Mouse (Mus musculus) CH12.LX (cell line): ENCODE measurements around the gene Cdk15. TPM values are rescaled to one million over a fixed set of nuclear protein-coding genes. Genes with fewer than 3 reads are reported as not detected.

Experiments used
- DNase-seq: peaks from one replicate; pipeline ENCODE4 v3.0.0-alpha.2; 2013; ENCODE audit errors: extremely low read depth
- H3K27ac ChIP-seq: 2 replicates; pipeline ENCODE4 v1.5.1; 2012; ENCODE audit warnings: low read depth, mild to moderate bottlenecking, control low read depth, moderate library complexity; ENCODE audit not compliant: insufficient read depth
- H3K27me3 ChIP-seq: replicated peaks from 2 replicates; pipeline ENCODE3; 2012; ENCODE audit warnings: inconsistent platforms
- H3K36me3 ChIP-seq, 2 experiments: replicated peaks in 1 of 2; 2 replicates each; pipeline versions ENCODE3 to v1.6.1; 2012; ENCODE audit warnings: inconsistent platforms in 1 of 2, low read length in 1 of 2, mild to moderate bottlenecking in 1 of 2, mixed read lengths in 1 of 2, moderate library complexity in 1 of 2; ENCODE audit not compliant: control insufficient read depth in 1 of 2, insufficient read depth in 1 of 2
- H3K4me1 ChIP-seq, 2 experiments: 2 replicates each; pipeline ENCODE4 v1.6.1; 2012; ENCODE audit warnings: inconsistent platforms in 1 of 2, moderate library complexity in 1 of 2; ENCODE audit not compliant: insufficient read depth in 2 of 2, control insufficient read depth in 1 of 2
- H3K4me2 ChIP-seq: 2 replicates; pipeline ENCODE4 v1.6.1; 2012; ENCODE audit warnings: low read depth, mild to moderate bottlenecking, control low read depth; ENCODE audit not compliant: poor library complexity, insufficient read depth, severe bottlenecking
- H3K4me3 ChIP-seq, 3 experiments: fragments of 150-350 bp in 1 of 3; sonication (generic) in 1 of 3; replicated peaks in 1 of 3; 2 replicates each; pipeline versions ENCODE3 to v1.5.1; 2011 to 2012; ENCODE audit warnings: low read depth in 2 of 3, low read length in 2 of 3, mild to moderate bottlenecking in 2 of 3, moderate library complexity in 2 of 3, control low read depth in 1 of 3, improper control_type of control experiment in 1 of 3, inconsistent platforms in 1 of 3, mixed read lengths in 1 of 3; ENCODE audit not compliant: poor library complexity in 1 of 3
- H3K79me2 ChIP-seq: replicated peaks from 2 replicates; pipeline ENCODE4 v1.6.1; 2012; ENCODE audit warnings: mild to moderate bottlenecking, moderate library complexity; ENCODE audit not compliant: control insufficient read depth, poor library complexity, insufficient read depth, severe bottlenecking; ENCODE audit errors: extremely low read depth
- H3K9ac ChIP-seq: 2 replicates; pipeline ENCODE4 v1.6.1; 2012; ENCODE audit warnings: low read depth, mild to moderate bottlenecking, control low read depth, moderate library complexity; ENCODE audit not compliant: insufficient read depth
- H3K9me3 ChIP-seq: replicated peaks from 2 replicates; pipeline ENCODE3; 2012; ENCODE audit warnings: low read length, inconsistent platforms, mixed read lengths
- BHLHE40 ChIP-seq: IDR thresholded peaks from 2 replicates; pipeline ENCODE4 v1.6.1; 2011; ENCODE audit warnings: mild to moderate bottlenecking, low read depth, low read length, improper control_type of control experiment
- CHD1 ChIP-seq: IDR thresholded peaks from 2 replicates; pipeline ENCODE4 v1.6.1; 2012; ENCODE audit warnings: low read depth, low read length, improper control_type of control experiment, inconsistent platforms
- CTCF ChIP-seq, 2 experiments: IDR thresholded peaks in 1 of 2; conservative IDR thresholded peaks in 1 of 2; 2 replicates each; pipeline ENCODE4 v1.5.1; 2011 to 2012; ENCODE audit warnings: low read depth in 2 of 2, low read length in 2 of 2, improper control_type of control experiment in 1 of 2, inconsistent platforms in 1 of 2, mild to moderate bottlenecking in 1 of 2, moderate library complexity in 1 of 2
- HCFC1 ChIP-seq: IDR thresholded peaks from 2 replicates; pipeline ENCODE4 v1.6.1; 2012; ENCODE audit warnings: low read depth, mild to moderate bottlenecking, inconsistent platforms, low read length, improper control_type of control experiment
- IRF4 ChIP-seq: IDR thresholded peaks from 2 replicates; pipeline ENCODE4 v1.6.1; 2014; ENCODE audit warnings: low read depth, mild to moderate bottlenecking, inconsistent platforms, low read length, improper control_type of control experiment
- JUND ChIP-seq: conservative IDR thresholded peaks from 2 replicates; pipeline ENCODE4 v1.6.1; 2011; ENCODE audit warnings: low read depth, low read length, improper control_type of control experiment
- MEF2A ChIP-seq: IDR thresholded peaks from 2 replicates; pipeline ENCODE4 v1.6.1; 2014; ENCODE audit warnings: low read depth, mild to moderate bottlenecking, inconsistent platforms, low read length, improper control_type of control experiment, borderline replicate concordance
- POLR2A ChIP-seq: IDR thresholded peaks from 2 replicates; pipeline ENCODE4 v1.6.1; 2011; ENCODE audit warnings: low read depth, mild to moderate bottlenecking, improper control_type of control experiment, low read length
- RAD21 ChIP-seq: IDR thresholded peaks from 2 replicates; pipeline ENCODE4 v1.6.1; 2011; ENCODE audit warnings: low read depth, mild to moderate bottlenecking, low read length, improper control_type of control experiment, moderate library complexity
- RCOR1 ChIP-seq: conservative IDR thresholded peaks from 2 replicates; pipeline ENCODE4 v1.6.1; 2012; ENCODE audit warnings: low read depth, mild to moderate bottlenecking, inconsistent platforms, low read length, improper control_type of control experiment
- SIN3A ChIP-seq: IDR thresholded peaks from 2 replicates; pipeline ENCODE4 v1.6.1; 2012; ENCODE audit warnings: low read length, improper control_type of control experiment, inconsistent platforms
- SMC3 ChIP-seq: IDR thresholded peaks from 2 replicates; pipeline ENCODE4 v1.6.1; 2011; ENCODE audit warnings: low read depth, low read length, improper control_type of control experiment
- USF2 ChIP-seq: conservative IDR thresholded peaks from 2 replicates; pipeline ENCODE4 v1.6.1; 2011; ENCODE audit warnings: low read depth, low read length, improper control_type of control experiment
- ZC3H11A ChIP-seq: IDR thresholded peaks from 2 replicates; pipeline ENCODE4 v1.6.1; 2012; ENCODE audit warnings: low read depth, mild to moderate bottlenecking, inconsistent platforms, low read length, improper control_type of control experiment
- ZNF384 ChIP-seq: IDR thresholded peaks from 2 replicates; pipeline ENCODE4 v1.6.1; 2012; ENCODE audit warnings: low read depth, low read length, improper control_type of control experiment, inconsistent platforms
- dilution Hi-C: fragments of 300-500 bp; cut with MboI; formaldehyde crosslinking; loops from 2 replicates; pipeline ENCODE4 v1.14.3; 2020; ENCODE audit warnings: low sequenced_read_pairs; ENCODE audit not compliant: extremely low pct_unique_long_range_greater_than_20kb, extremely low pct_ligation_motif_present
- in situ Hi-C: fragments of 300-500 bp; cut with MboI; formaldehyde crosslinking; loops from 3 replicates; pipeline ENCODE4 v1.14.3; 2019; ENCODE audit warnings: low sequenced_read_pairs, low pct_ligation_motif_present, low pct_unique_long_range_greater_than_20kb, mixed read lengths
- polyA plus RNA-seq: library from polyadenylated mRNA; unstranded; fragments of >175 nt; gene quantifications from 2 replicates; pipeline ENCODE4 v1.2.1, GENCODE M21; 2012; ENCODE audit warnings: low read depth; ENCODE audit not compliant: insufficient read length
- total RNA-seq, 2 experiments: library from RNA; depleted of rRNA; stranded (reverse); fragments of 300-350 nt in 1 of 2; fragments of >200 nt in 1 of 2; gene quantifications; 2 replicates each; pipeline ENCODE4 v1.2.3; 2012 to 2014

Cdk15 gene
- total and polyA plus RNA-seq, 3 experiments = 0.13 TPM; not detected in 2

- Histone ChIP-seq H3K9ac (no peak overlapping the region), H3K36me3 (no peaks in the 10 kb centered on the region), H3K4me1 (peaks cover 0 to 19% of the 10 kb centered on the region in 2 experiments; a peak in 2 of 4 replicates), H3K4me3 (no peak overlapping the region), H3K4me2 (peak overlapping the region; percentile 42; the same call in 1 of the 2 replicates), H3K27me3 (no peaks in the 10 kb centered on the region), H3K79me2 (no peaks in the 10 kb centered on the region), H3K27ac (no peak overlapping the region), H3K9me3 (no peaks in the 10 kb centered on the region)
- TF ChIP-seq ZNF384 (peak; percentile 97), ZC3H11A (peak; percentile 70), IRF4 (peak; percentile 55; the same call in 1 of the 2 replicates), RAD21 (peak; percentile 93), HCFC1 (no peak), SMC3 (peak; percentile 92), CTCF (conservative IDR thresholded peaks at IDR 0.05 in 1 of 2, IDR thresholded peaks at IDR 0.05 in 1 of 2; ENCODE audit: low read depth in 2 of 2, low read length in 2 of 2) (peak; percentile 51 to 91), SIN3A (no peak), CHD1 (no peak), JUND (no peak; the same call in 1 of the 2 replicates), MEF2A (0 out of 2 replicates have a peak, but pooled peaks have one; percentile 19)
- peak; percentile 60 for DNase-seq
- in situ Hi-C loops (loop anchor here (25.0 kb wide), 1 partner anchor 296 kb away; no protein-coding TSS in a partner anchor), dilution Hi-C loops (no loop called here)
Measured at GRCm38 (mm10) chr1:59316386-59317051, 59.8 kb downstream of the Cdk15 start.

- H3K36me3 ChIP-seq = no peaks in the 10 kb centered on the region
- no peak overlapping the region for H3K4me2 ChIP-seq
- dilution Hi-C loops = no loop called here
- no peak overlapping the region for H3K27ac ChIP-seq
- no peaks in the 10 kb centered on the region for H3K79me2 ChIP-seq
- H3K9me3 ChIP-seq = no peaks in the 10 kb centered on the region
- H3K4me3 ChIP-seq = no peak overlapping the region
- in situ Hi-C loops = loop anchor here (25.0 kb wide), 1 partner anchor 295 kb away; no protein-coding TSS in a partner anchor
- TF ChIP-seq POLR2A (no peak), RCOR1 (no peak), BHLHE40 (no peak), CHD1 (no peak)
- no peak overlapping the region for H3K9ac ChIP-seq
- no peaks in the 10 kb centered on the region for H3K27me3 ChIP-seq
- no peak for DNase-seq
- peaks cover 0 to 19% of the 10 kb centered on the region in 2 experiments; a peak in 2 of 4 replicates for H3K4me1 ChIP-seq
Measured at GRCm38 (mm10) chr1:59317397-59317796, 60.7 kb downstream of the Cdk15 start.

GRCm38 (mm10) chr1:59318878-59319277 is 62.2 kb downstream of the Cdk15 start:
- H3K79me2 ChIP-seq = no peaks in the 10 kb centered on the region
- no peak for TF ChIP-seq USF2
- TF ChIP-seq, all 38 proteins: peak for 0
- Histone ChIP-seq H3K4me2 (no peak overlapping the region), H3K36me3 (no peaks in the 10 kb centered on the region), H3K9me3 (no peaks in the 10 kb centered on the region), H3K4me3 (no peak overlapping the region), H3K4me1 (peaks cover 0 to 19% of the 10 kb centered on the region in 2 experiments; a peak in 2 of 4 replicates), H3K27me3 (no peaks in the 10 kb centered on the region), H3K9ac (no peak overlapping the region), H3K27ac (no peak overlapping the region)
- DNase-seq = no peak
- in situ Hi-C loops = loop anchor here (25.0 kb wide), 1 partner anchor 293 kb away; no protein-coding TSS in a partner anchor
- dilution Hi-C loops = no loop called here
